Mouse (Mus musculus) limb, embryonic 14.5 days (tissue): Measurements from ENCODE around the gene Efna4. TPM values are rescaled to one million over a fixed set of nuclear protein-coding genes. Genes with fewer than 3 reads are reported as not detected.

Experiments used
- ATAC-seq: fragments of 200-750 bp; cut with Nextera tagmentation; 2 replicates; pipeline ENCODE4 v1.8.0; 2017; ENCODE audit warnings: low read depth, moderate number of reproducible peaks, moderate TSS enrichment; ENCODE audit not compliant: low FRiP score
- DNase-seq: peaks from one replicate; pipeline ENCODE4 v3.0.0-alpha.2; 2015; ENCODE audit warnings: low spot score
- H3K27ac ChIP-seq: fragments of 300-500 bp; sonication (generic); replicated peaks from 2 replicates; pipeline ENCODE4 v1.5.1; 2014; ENCODE audit warnings: low read depth, mild to moderate bottlenecking, low read length, moderate library complexity, mixed read lengths
- H3K27me3 ChIP-seq: fragments of 300-500 bp; sonication (generic); 2 replicates; pipeline ENCODE4 v1.6.1; 2014; ENCODE audit warnings: low read length, mixed read lengths; ENCODE audit not compliant: control insufficient read depth, insufficient read depth
- H3K36me3 ChIP-seq: fragments of 300-500 bp; sonication (generic); 2 replicates; pipeline ENCODE4 v1.6.1; 2014; ENCODE audit warnings: mild to moderate bottlenecking, low read length, moderate library complexity, mixed read lengths; ENCODE audit not compliant: control insufficient read depth, insufficient read depth
- H3K4me1 ChIP-seq: fragments of 300-500 bp; sonication (generic); 2 replicates; pipeline ENCODE4 v1.6.1; 2014; ENCODE audit warnings: antibody characterized with exemption, low read length, mixed read lengths; ENCODE audit not compliant: control insufficient read depth, insufficient read depth
- H3K4me2 ChIP-seq: fragments of 300-500 bp; sonication (generic); replicated peaks from 2 replicates; pipeline ENCODE4 v1.6.1; 2014; ENCODE audit warnings: low read depth, mild to moderate bottlenecking, low read length, moderate library complexity; ENCODE audit not compliant: severe bottlenecking
- H3K4me3 ChIP-seq: fragments of 300-500 bp; sonication (generic); replicated peaks from 2 replicates; pipeline ENCODE4 v1.5.1; 2014; ENCODE audit warnings: low read length
- H3K9ac ChIP-seq: fragments of 300-500 bp; sonication (generic); 2 replicates; pipeline ENCODE4 v1.6.1; 2014; ENCODE audit warnings: mild to moderate bottlenecking, low read depth, low read length, moderate library complexity; ENCODE audit not compliant: severe bottlenecking
- H3K9me3 ChIP-seq: fragments of 300-500 bp; sonication (generic); 2 replicates; pipeline ENCODE4 v1.6.1; 2016; ENCODE audit warnings: low read length; ENCODE audit not compliant: control insufficient read depth
- POLR2A ChIP-seq: fragments of 200-500 bp; IDR thresholded peaks from 2 replicates; pipeline ENCODE4 v1.8.0; 2012; ENCODE audit warnings: inconsistent platforms, mild to moderate bottlenecking, moderate library complexity, borderline replicate concordance; ENCODE audit not compliant: insufficient read depth, insufficient read length; ENCODE audit errors: extremely low read depth
- WGBS: fragments of 180-500 bp; shearing (Covaris S2); extraction: QIAGEN DNeasy Blood & Tissue Kit; methylation state at CpG from one replicate; pipeline ENCODE4 v1.1.7; 2014; 5-methylcytosine and 5-hydroxymethylcytosine counted together
- polyA plus RNA-seq, 2 experiments: library from polyadenylated mRNA; depleted of rRNA in 1 of 2; stranded (reverse) in 1 of 2; unstranded in 1 of 2; fragments of >200 nt; fragmentation: Nextera tagmentation in 1 of 2; extraction: Ambion mirVana in 1 of 2; gene quantifications; 2 replicates each; pipeline versions ENCODE4 v1.2.1 to v1.2.3; 2012 to 2014

Efna4 gene
- polyA plus RNA-seq, 2 experiments = 32.0 to 56.5 TPM

GRCm38 (mm10) chr3:89336529-89336928 is 1.3 kb downstream of the Efna4 start:
- DNase-seq = no peak
- H3K9me3 ChIP-seq = no peaks in the 10 kb centered on the region
- H3K27me3 ChIP-seq = no peaks in the 10 kb centered on the region
- WGBS = 19% methylated on average over 6 of the region's 6 CpGs
- H3K36me3 ChIP-seq = peaks cover 35% of the 10 kb centered on the region
- peak overlapping the region; percentile 87 for H3K4me3 ChIP-seq
- no peak for ATAC-seq
- no peak overlapping the region for H3K27ac ChIP-seq
- H3K4me1 ChIP-seq = peaks cover 38% of the 10 kb centered on the region
- H3K4me2 ChIP-seq = peak overlapping the region; percentile 75
- peak overlapping the region; percentile 94 for H3K9ac ChIP-seq
- no peak for TF ChIP-seq POLR2A

GRCm38 (mm10) chr3:89333053-89333452 is 4.8 kb downstream of the Efna4 start:
- Histone ChIP-seq H3K36me3 (peaks cover 28% of the 10 kb centered on the region), H3K4me1 (peaks cover 18% of the 10 kb centered on the region), H3K9ac (peak overlapping the region; percentile 22; the same call in 1 of the 2 replicates), H3K9me3 (no peaks in the 10 kb centered on the region), H3K4me3 (no peak overlapping the region), H3K27me3 (no peaks in the 10 kb centered on the region), H3K27ac (no peak overlapping the region), H3K4me2 (no peak overlapping the region)
- TF ChIP-seq POLR2A = no peak
- WGBS = 48% methylated on average over 11 of the region's 11 CpGs
- no peak for DNase-seq
- ATAC-seq = no peak

GRCm38 (mm10) chr3:89332476-89332875 is 5.4 kb downstream of the Efna4 start:
- 23% methylated on average over 12 of the region's 12 CpGs for WGBS
- Histone ChIP-seq H3K9me3 (no peaks in the 10 kb centered on the region), H3K27ac (no peak overlapping the region), H3K4me1 (peaks cover 18% of the 10 kb centered on the region), H3K4me2 (no peak overlapping the region), H3K9ac (no peak overlapping the region), H3K36me3 (peaks cover 28% of the 10 kb centered on the region), H3K27me3 (no peaks in the 10 kb centered on the region), H3K4me3 (no peak overlapping the region)
- DNase-seq = no peak
- TF ChIP-seq POLR2A = no peak
- no peak for ATAC-seq

- no peaks in the 10 kb centered on the region for H3K9me3 ChIP-seq
- no peak overlapping the region for H3K27ac ChIP-seq
- ATAC-seq (no peak), DNase-seq (no peak)
- H3K27me3 ChIP-seq = no peaks in the 10 kb centered on the region
- H3K9ac ChIP-seq = no peak overlapping the region
- H3K4me3 ChIP-seq = no peak overlapping the region
- H3K4me2 ChIP-seq = no peak overlapping the region
- H3K4me1 ChIP-seq = peaks cover 18% of the 10 kb centered on the region
- TF ChIP-seq POLR2A = no peak
- 40% methylated on average over 10 of the region's 10 CpGs for WGBS
- peaks cover 28% of the 10 kb centered on the region for H3K36me3 ChIP-seq
Measured at GRCm38 (mm10) chr3:89332013-89332412, 5.8 kb downstream of the Efna4 start.

- H3K27me3 ChIP-seq = no peaks in the 10 kb centered on the region
- no peak overlapping the region for H3K4me3 ChIP-seq
- DNase-seq (no peak), ATAC-seq (no peak)
- H3K4me1 ChIP-seq = peaks cover 15% of the 10 kb centered on the region
- no peak for TF ChIP-seq POLR2A
- no peak overlapping the region for H3K27ac ChIP-seq
- H3K36me3 ChIP-seq = peaks cover 28% of the 10 kb centered on the region
- WGBS = 68% methylated on average over 13 of the region's 13 CpGs
- no peaks in the 10 kb centered on the region for H3K9me3 ChIP-seq
- H3K9ac ChIP-seq = no peak overlapping the region
- no peak overlapping the region for H3K4me2 ChIP-seq
Measured at GRCm38 (mm10) chr3:89331561-89331960, 6.3 kb downstream of the Efna4 start.

GRCm38 (mm10) chr3:89330948-89331347 is 6.9 kb downstream of the Efna4 start:
- no peak for TF ChIP-seq POLR2A
- Histone ChIP-seq H3K27me3 (no peaks in the 10 kb centered on the region), H3K4me1 (peaks cover 9% of the 10 kb centered on the region; the same call in 1 of the 2 replicates), H3K9ac (no peak overlapping the region), H3K9me3 (no peaks in the 10 kb centered on the region), H3K4me2 (no peak overlapping the region), H3K36me3 (peaks cover 28% of the 10 kb centered on the region), H3K27ac (no peak overlapping the region), H3K4me3 (no peak overlapping the region)
- DNase-seq = peak; percentile 12
- 28% methylated on average over 10 of the region's 10 CpGs for WGBS
- ATAC-seq = no peak
